Mouse (Mus musculus) embryonic facial prominence, embryonic 13.5 days (tissue): ENCODE measurements around the gene Ltb. TPM values are rescaled to one million over a fixed set of nuclear protein-coding genes. Genes with fewer than 3 reads are reported as not detected.
A peak's percentile ranks its signal among the peaks of the same experiment; 100 is the strongest.

Experiments
- ATAC-seq: fragments of 200-750 bp; cut with Nextera tagmentation; 2 replicates; pipeline ENCODE4 v1.8.0; 2017; ENCODE audit warnings: low read depth; ENCODE audit not compliant: insufficient number of reproducible peaks, insufficient read depth, low FRiP score, low TSS enrichment
- H3K27ac ChIP-seq: fragments of 300-500 bp; sonication (generic); 2 replicates; pipeline ENCODE4 v1.5.1; 2015; ENCODE audit warnings: moderate library complexity, mild to moderate bottlenecking, inconsistent platforms
- H3K27me3 ChIP-seq: fragments of 300-500 bp; sonication (generic); 2 replicates; pipeline ENCODE4 v1.6.1; 2015; ENCODE audit warnings: mild to moderate bottlenecking, inconsistent platforms
- H3K36me3 ChIP-seq: fragments of 300-500 bp; sonication (generic); 2 replicates; pipeline ENCODE4 v1.6.1; 2015; ENCODE audit warnings: mild to moderate bottlenecking, inconsistent platforms
- H3K4me1 ChIP-seq: fragments of 300-500 bp; sonication (generic); 2 replicates; pipeline ENCODE4 v1.6.1; 2015; ENCODE audit warnings: inconsistent platforms
- H3K4me2 ChIP-seq: fragments of 300-500 bp; sonication (generic); 2 replicates; pipeline ENCODE4 v1.6.1; 2015; ENCODE audit warnings: moderate library complexity, mild to moderate bottlenecking, inconsistent platforms
- H3K4me3 ChIP-seq: fragments of 300-500 bp; sonication (generic); 2 replicates; pipeline ENCODE4 v1.5.1; 2015; ENCODE audit warnings: mild to moderate bottlenecking, inconsistent platforms
- H3K9ac ChIP-seq: fragments of 300-500 bp; sonication (generic); 2 replicates; pipeline ENCODE4 v1.6.1; 2015; ENCODE audit warnings: mild to moderate bottlenecking, inconsistent platforms
- H3K9me3 ChIP-seq: fragments of 300-500 bp; sonication (generic); 2 replicates; pipeline ENCODE4 v1.6.1; 2016; ENCODE audit warnings: inconsistent platforms
- WGBS: fragments of 180-500 bp; shearing (Covaris S2); methylation state at CpG from one replicate; pipeline ENCODE4 v1.1.7; 2015; ENCODE audit warnings: mixed read lengths; 5-methylcytosine and 5-hydroxymethylcytosine counted together
- polyA plus RNA-seq: library from polyadenylated mRNA; unstranded; fragments of >200 nt; fragmentation: Nextera tagmentation; extraction: Ambion mirVana; gene quantifications from 2 replicates; pipeline ENCODE4 v1.2.1, GENCODE M21; 2015

The Ltb gene
- polyA plus RNA-seq, 1 experiment from 2014 or later, result 2.1 TPM

- H3K27me3 ChIP-seq, result no peaks in the 10 kb centered on the region
- H3K27ac ChIP-seq, result peak overlapping the region; percentile 98
- ATAC-seq, result no peak
- H3K4me2 ChIP-seq, result peak overlapping the region; percentile 64
- 72% methylated on average over 8 of the region's 8 CpGs for WGBS
- no peaks in the 10 kb centered on the region for H3K9me3 ChIP-seq
- peak overlapping the region; percentile 73 for H3K9ac ChIP-seq
- H3K36me3 ChIP-seq, result peaks cover 15% of the 10 kb centered on the region
- H3K4me1 ChIP-seq, result peaks cover 27% of the 10 kb centered on the region
- H3K4me3 ChIP-seq, result peak overlapping the region; percentile 99
Measured at GRCm38 (mm10) chr17:35166352-35167035, 27.7 kb upstream of the Ltb start.

GRCm38 (mm10) chr17:35167794-35168193 is 26.4 kb upstream of the Ltb start:
- ATAC-seq, result no peak
- Histone ChIP-seq H3K27ac (no peak overlapping the region), H3K4me2 (no peak overlapping the region), H3K27me3 (no peaks in the 10 kb centered on the region), H3K4me1 (peaks cover 14% of the 10 kb centered on the region), H3K9me3 (no peaks in the 10 kb centered on the region), H3K4me3 (no peak overlapping the region), H3K9ac (no peak overlapping the region), H3K36me3 (0 out of 2 replicates have a peak, but pooled peaks cover 2% of the 10 kb centered on the region)
- 84% methylated on average over 7 of the region's 7 CpGs for WGBS

GRCm38 (mm10) chr17:35168541-35169207 is 25.6 kb upstream of the Ltb start:
- 19% methylated on average over 4 of the region's 4 CpGs for WGBS

GRCm38 (mm10) chr17:35172445-35173234 is 21.6 kb upstream of the Ltb start:
- 60% methylated on average over 11 of the region's 11 CpGs for WGBS
- H3K4me3 ChIP-seq, result no peak overlapping the region

More at GRCm38 (mm10) chr17:35168541-35169207, 25.6 kb upstream of the Ltb start:
- H3K4me1 ChIP-seq, result peaks cover 18% of the 10 kb centered on the region
- no peak overlapping the region for H3K27ac ChIP-seq
- H3K4me3 ChIP-seq, result no peak overlapping the region
- H3K9ac ChIP-seq, result no peak overlapping the region
- ATAC-seq, result no peak
- H3K27me3 ChIP-seq, result no peaks in the 10 kb centered on the region
- H3K9me3 ChIP-seq, result no peaks in the 10 kb centered on the region
- no peak overlapping the region for H3K4me2 ChIP-seq
- no peaks in the 10 kb centered on the region for H3K36me3 ChIP-seq

GRCm38 (mm10) chr17:35173329-35173728 is 20.9 kb upstream of the Ltb start:
- H3K27me3 ChIP-seq, result no peaks in the 10 kb centered on the region
- no peaks in the 10 kb centered on the region for H3K9me3 ChIP-seq
- H3K4me2 ChIP-seq, result no peak overlapping the region
- WGBS, result 61% methylated on average over 3 of the region's 3 CpGs
- H3K4me3 ChIP-seq, result no peak overlapping the region
- ATAC-seq, result no peak
- H3K27ac ChIP-seq, result peak overlapping the region; percentile 39; the same call in 1 of the 2 replicates
- H3K9ac ChIP-seq, result no peak overlapping the region
- H3K36me3 ChIP-seq, result no peaks in the 10 kb centered on the region
- H3K4me1 ChIP-seq, result peaks cover 15% of the 10 kb centered on the region

More at GRCm38 (mm10) chr17:35172445-35173234, 21.6 kb upstream of the Ltb start:
- no peaks in the 10 kb centered on the region for H3K9me3 ChIP-seq
- 0 out of 2 replicates have a peak, but pooled peaks have one; percentile 22 for ATAC-seq
- peak overlapping the region; percentile 39; the same call in 1 of the 2 replicates for H3K27ac ChIP-seq
- H3K9ac ChIP-seq, result no peak overlapping the region
- H3K27me3 ChIP-seq, result no peaks in the 10 kb centered on the region
- H3K4me2 ChIP-seq, result no peak overlapping the region
- H3K4me1 ChIP-seq, result peaks cover 15% of the 10 kb centered on the region
- H3K36me3 ChIP-seq, result no peaks in the 10 kb centered on the region

- 0 out of 2 replicates have a peak overlapping the region, but pooled peaks have one; percentile 49 for H3K9ac ChIP-seq
- ATAC-seq, result no peak
Measured at GRCm38 (mm10) chr17:35174201-35174977, 19.9 kb upstream of the Ltb start.

GRCm38 (mm10) chr17:35175382-35175781 is 18.9 kb upstream of the Ltb start:
- no peaks in the 10 kb centered on the region for H3K27me3 ChIP-seq
- no peak overlapping the region for H3K9ac ChIP-seq
- H3K36me3 ChIP-seq, result no peaks in the 10 kb centered on the region
- WGBS, result 58% methylated on average over 6 of the region's 6 CpGs
- H3K4me1 ChIP-seq, result peaks cover 15% of the 10 kb centered on the region
- H3K27ac ChIP-seq, result no peak overlapping the region
- no peaks in the 10 kb centered on the region for H3K9me3 ChIP-seq
- H3K4me3 ChIP-seq, result no peak overlapping the region
- ATAC-seq, result no peak
- no peak overlapping the region for H3K4me2 ChIP-seq

More at GRCm38 (mm10) chr17:35174201-35174977, 19.9 kb upstream of the Ltb start:
- H3K9me3 ChIP-seq, result no peaks in the 10 kb centered on the region
- H3K36me3 ChIP-seq, result no peaks in the 10 kb centered on the region
- 48% methylated on average over 8 of the region's 8 CpGs for WGBS
- H3K4me3 ChIP-seq, result no peak overlapping the region
- H3K27ac ChIP-seq, result peak overlapping the region; percentile 39
- peaks cover 15% of the 10 kb centered on the region for H3K4me1 ChIP-seq
- no peaks in the 10 kb centered on the region for H3K27me3 ChIP-seq
- H3K4me2 ChIP-seq, result no peak overlapping the region

- Histone ChIP-seq H3K4me3 (no peak within 1 kb of the TSS), H3K27ac (no peak within 1 kb of the TSS), H3K27me3 (no peaks in the 10 kb centered on the region), H3K9me3 (no peaks in the 10 kb centered on the region), H3K9ac (no peak within 1 kb of the TSS), H3K4me1 (peaks cover 15% of the 10 kb centered on the region), H3K4me2 (no peak within 1 kb of the TSS), H3K36me3 (no peaks in the 10 kb centered on the region)
- no peak for ATAC-seq
- 44% methylated on average over 2 of the region's 2 CpGs for WGBS
Measured at GRCm38 (mm10) chr17:35175968-35176367, 18.3 kb upstream of the Ltb start, which contains the start of gene Aif1. Aif1 (minus strand) TSS chr17:35176068.

- peaks cover 9% of the 10 kb centered on the region for H3K4me1 ChIP-seq
- WGBS, result 10% methylated on average over 5 of the region's 5 CpGs
- H3K4me2 ChIP-seq, result no peak overlapping the region
- H3K9ac ChIP-seq, result no peak overlapping the region
- H3K36me3 ChIP-seq, result no peaks in the 10 kb centered on the region
- ATAC-seq, result 0 out of 2 replicates have a peak, but pooled peaks have one; percentile 35
- H3K4me3 ChIP-seq, result no peak overlapping the region
- H3K27me3 ChIP-seq, result no peaks in the 10 kb centered on the region
- no peak overlapping the region for H3K27ac ChIP-seq
- no peaks in the 10 kb centered on the region for H3K9me3 ChIP-seq
Measured at GRCm38 (mm10) chr17:35178528-35178927, 15.7 kb upstream of the Ltb start.

- H3K4me1 ChIP-seq, result no peaks in the 10 kb centered on the region
- ATAC-seq, result no peak
- H3K4me2 ChIP-seq, result no peak overlapping the region
- H3K9me3 ChIP-seq, result no peaks in the 10 kb centered on the region
- H3K36me3 ChIP-seq, result no peaks in the 10 kb centered on the region
- no peak overlapping the region for H3K27ac ChIP-seq
- H3K4me3 ChIP-seq, result no peak overlapping the region
- 83% methylated on average over 5 of the region's 5 CpGs for WGBS
- no peaks in the 10 kb centered on the region for H3K27me3 ChIP-seq
- no peak overlapping the region for H3K9ac ChIP-seq
Measured at GRCm38 (mm10) chr17:35180093-35180492, 14.1 kb upstream of the Ltb start.
